Mouse (Mus musculus) brain, embryonic 14.5 days (tissue): ENCODE measurements around the gene Nisch. TPM values are rescaled to one million over a fixed set of nuclear protein-coding genes. Genes with fewer than 3 reads are reported as not detected.

ENCODE experiments used
- DNase-seq: peaks from one replicate; pipeline ENCODE4 v3.0.0-alpha.2; 2011; ENCODE audit warnings: low read depth
- CTCF ChIP-seq: fragments of 200-500 bp; IDR thresholded peaks from 2 replicates; pipeline ENCODE4 v1.5.1; 2012; ENCODE audit warnings: inconsistent platforms, mild to moderate bottlenecking, moderate library complexity, borderline replicate concordance; ENCODE audit not compliant: insufficient read depth, insufficient read length; ENCODE audit errors: extremely low read depth
- POLR2A ChIP-seq: fragments of 200-500 bp; IDR thresholded peaks from 2 replicates; pipeline ENCODE4 v1.6.1; 2012; ENCODE audit warnings: mild to moderate bottlenecking, inconsistent platforms, borderline replicate concordance; ENCODE audit not compliant: poor library complexity, insufficient read depth, insufficient read length, severe bottlenecking; ENCODE audit errors: extremely low read depth
- polyA plus RNA-seq: library from polyadenylated mRNA; depleted of rRNA; stranded (reverse); fragments of >200 nt; gene quantifications from 2 replicates; pipeline ENCODE4 v1.2.3, GENCODE M21; 2012

The Nisch gene
- polyA plus RNA-seq, 1 experiment, result 506 TPM

GRCm38 (mm10) chr14:31139666-31140065, 77.1 kb downstream of the Nisch start:
- TF ChIP-seq CTCF (no peak), POLR2A (no peak)
- no peak for DNase-seq

GRCm38 (mm10) chr14:31138897-31139429, 77.8 kb downstream of the Nisch start:
- no peak for DNase-seq
- TF ChIP-seq POLR2A, result no peak
- TF ChIP-seq CTCF, result no peak

- peak; percentile 22 for DNase-seq
- no peak for TF ChIP-seq POLR2A
- TF ChIP-seq CTCF, result no peak
Measured at GRCm38 (mm10) chr14:31138219-31138896, 78.4 kb downstream of the Nisch start.

GRCm38 (mm10) chr14:31137791-31138190, 79.0 kb downstream of the Nisch start:
- DNase-seq, result no peak
- TF ChIP-seq CTCF, result no peak
- TF ChIP-seq POLR2A, result no peak

- TF ChIP-seq CTCF (no peak), POLR2A (no peak)
- no peak for DNase-seq
Measured at GRCm38 (mm10) chr14:31137281-31137595, 79.5 kb downstream of the Nisch start.

GRCm38 (mm10) chr14:31136411-31137280, 80.1 kb downstream of the Nisch start:
- TF ChIP-seq CTCF (no peak), POLR2A (no peak)

GRCm38 (mm10) chr14:31135495-31136410, 81.0 kb downstream of the Nisch start:
- TF ChIP-seq POLR2A (no peak), CTCF (no peak)
- no peak for DNase-seq

More at GRCm38 (mm10) chr14:31136411-31137280, 80.1 kb downstream of the Nisch start:
- DNase-seq, result no peak

GRCm38 (mm10) chr14:31134015-31135000, 82.4 kb downstream of the Nisch start:
- DNase-seq, result peak; percentile 91
- no peak for TF ChIP-seq POLR2A
- TF ChIP-seq CTCF, result no peak

GRCm38 (mm10) chr14:31133023-31133665, 83.6 kb downstream of the Nisch start:
- peak; percentile 47 for DNase-seq
- TF ChIP-seq POLR2A (no peak), CTCF (no peak)

GRCm38 (mm10) chr14:31132491-31132975, 84.2 kb downstream of the Nisch start:
- TF ChIP-seq CTCF (no peak), POLR2A (no peak)

More at GRCm38 (mm10) chr14:31132491-31132975, 84.2 kb downstream of the Nisch start:
- DNase-seq, result no peak
